Mouse (Mus musculus) common myeloid progenitor, adult 5-6 weeks (primary cell): ENCODE measurements around the gene Tbc1d1. TPM values are rescaled to one million over a fixed set of nuclear protein-coding genes. Genes with fewer than 3 reads are reported as not detected.
A peak's percentile ranks its signal among the peaks of the same experiment; 100 is the strongest.

Experiments
- ATAC-seq: replicated peaks from 2 replicates; pipeline ENCODE4 v1.8.0; 2016; ENCODE audit warnings: low read depth, mild to moderate bottlenecking, moderate TSS enrichment, inconsistent platforms; ENCODE audit not compliant: poor library complexity, severe bottlenecking
- total RNA-seq: library from RNA; stranded (forward); fragments of 200-1000, 187-1606 nt; gene quantifications from 2 replicates; pipeline ENCODE4 v1.2.3, GENCODE M21; 2017

Tbc1d1 gene
- total RNA-seq, result 18.0 and 33.9 TPM in 2 replicates

GRCm38 (mm10) chr5:64155861-64156550 lies at the start of gene Tbc1d1:
Tbc1d1 (plus strand) TSS chr5:64156305.
- peak; percentile 69 for ATAC-seq

- no peak for ATAC-seq
Measured at GRCm38 (mm10) chr5:64107596-64108289, 48.4 kb upstream of the Tbc1d1 start.

GRCm38 (mm10) chr5:64109217-64109616 lies 46.9 kb upstream of the Tbc1d1 start:
- ATAC-seq, result 0 out of 2 replicates have a peak, but pooled peaks have one; percentile 22

GRCm38 (mm10) chr5:64112360-64112759 lies 43.7 kb upstream of the Tbc1d1 start:
- ATAC-seq, result no peak

GRCm38 (mm10) chr5:64114210-64114609 lies 41.9 kb upstream of the Tbc1d1 start:
- no peak for ATAC-seq

GRCm38 (mm10) chr5:64117191-64117590 lies 38.9 kb upstream of the Tbc1d1 start:
- ATAC-seq, result no peak

- no peak for ATAC-seq
Measured at GRCm38 (mm10) chr5:64125783-64126182, 30.3 kb upstream of the Tbc1d1 start.

GRCm38 (mm10) chr5:64131550-64131949 lies 24.6 kb upstream of the Tbc1d1 start:
- no peak for ATAC-seq

- ATAC-seq, result peak; percentile 35; the same call in 1 of the 2 replicates
Measured at GRCm38 (mm10) chr5:64133901-64134300, 22.2 kb upstream of the Tbc1d1 start.

- ATAC-seq, result peak; percentile 78
Measured at GRCm38 (mm10) chr5:64136325-64136724, 19.8 kb upstream of the Tbc1d1 start.

- ATAC-seq, result 0 out of 2 replicates have a peak, but pooled peaks have one; percentile 25
Measured at GRCm38 (mm10) chr5:64140202-64140601, 15.9 kb upstream of the Tbc1d1 start.

- no peak for ATAC-seq
Measured at GRCm38 (mm10) chr5:64144315-64144714, 11.8 kb upstream of the Tbc1d1 start.

- no peak for ATAC-seq
Measured at GRCm38 (mm10) chr5:64146384-64147005, 9.6 kb upstream of the Tbc1d1 start.

GRCm38 (mm10) chr5:64149184-64150127 lies 6.6 kb upstream of the Tbc1d1 start:
- ATAC-seq, result peak; percentile 88

GRCm38 (mm10) chr5:64153319-64153718 lies 2.8 kb upstream of the Tbc1d1 start:
- ATAC-seq, result no peak

GRCm38 (mm10) chr5:64156579-64156978 lies 474 bp downstream of the Tbc1d1 start:
- ATAC-seq, result no peak

- 0 out of 2 replicates have a peak, but pooled peaks have one; percentile 6 for ATAC-seq
Measured at GRCm38 (mm10) chr5:64157926-64158325, 1.8 kb downstream of the Tbc1d1 start.

- no peak for ATAC-seq
Measured at GRCm38 (mm10) chr5:64158501-64158900, 2.4 kb downstream of the Tbc1d1 start.

- no peak for ATAC-seq
Measured at GRCm38 (mm10) chr5:64159065-64159780, 3.1 kb downstream of the Tbc1d1 start.
